Mouse (Mus musculus): Measurements from ENCODE around the gene Rprm. TPM values are rescaled to one million over a fixed set of nuclear protein-coding genes. Genes with fewer than 3 reads are reported as not detected.

Rprm gene
- polyA plus RNA-seq, 1 experiment from 2014 or later, result 9.8 TPM

GRCm38 (mm10) chr2:54083861-54084736 is 1.3 kb downstream of the Rprm start:
- WGBS, result 2% methylated on average over 29 of the region's 29 CpGs
- Histone ChIP-seq H3K4me3 (ENCODE audit: low read length) (peak overlapping the region; percentile 50), H3K4me1 (replicated peaks; ENCODE audit: control insufficient read depth, insufficient read depth, low read length) (peaks cover 3% of the 10 kb centered on the region; the same call in 1 of the 2 replicates), H3K36me3 (ENCODE audit: control insufficient read depth, insufficient read depth, low read length) (no peaks in the 10 kb centered on the region), H3K4me2 (ENCODE audit: low read depth, low read length) (peak overlapping the region; percentile 81), H3K27me3 (ENCODE audit: control insufficient read depth, insufficient read depth, low read depth, low read length) (peaks cover 18% of the 10 kb centered on the region), H3K27ac (ENCODE audit: low read length) (no peak overlapping the region; the same call in 1 of the 2 replicates), H3K9ac (ENCODE audit: low read length) (peak overlapping the region; percentile 65), H3K9me3 (ENCODE audit: control insufficient read depth, low read length) (no peaks in the 10 kb centered on the region)
- ATAC-seq (ENCODE audit: low read depth), result peak; percentile 10; the same call in 1 of the 2 replicates

- H3K9ac ChIP-seq (ENCODE audit: low read length), result no peak overlapping the region
- no peak for ATAC-seq (ENCODE audit: low read depth)
- 74% methylated on average over 7 of the region's 7 CpGs for WGBS
- no peak overlapping the region for H3K27ac ChIP-seq (ENCODE audit: low read length)
- no peaks in the 10 kb centered on the region for H3K4me1 ChIP-seq (replicated peaks; ENCODE audit: control insufficient read depth, insufficient read depth, low read length)
- no peak overlapping the region for H3K4me3 ChIP-seq (ENCODE audit: low read length)
- H3K9me3 ChIP-seq (ENCODE audit: control insufficient read depth, low read length), result no peaks in the 10 kb centered on the region
- peaks cover 4% of the 10 kb centered on the region for H3K27me3 ChIP-seq (ENCODE audit: control insufficient read depth, insufficient read depth, low read depth, low read length)
- no peak overlapping the region for H3K4me2 ChIP-seq (ENCODE audit: low read depth, low read length)
- no peaks in the 10 kb centered on the region for H3K36me3 ChIP-seq (ENCODE audit: control insufficient read depth, insufficient read depth, low read length)
Observed at GRCm38 (mm10) chr2:54078961-54079360, 6.4 kb downstream of the Rprm start.

- Histone ChIP-seq H3K9ac (ENCODE audit: low read length) (no peak overlapping the region), H3K27me3 (ENCODE audit: control insufficient read depth, insufficient read depth, low read depth, low read length) (no peaks in the 10 kb centered on the region), H3K4me2 (ENCODE audit: low read depth, low read length) (no peak overlapping the region), H3K9me3 (ENCODE audit: control insufficient read depth, low read length) (no peaks in the 10 kb centered on the region), H3K36me3 (ENCODE audit: control insufficient read depth, insufficient read depth, low read length) (no peaks in the 10 kb centered on the region), H3K4me1 (replicated peaks; ENCODE audit: control insufficient read depth, insufficient read depth, low read length) (no peaks in the 10 kb centered on the region), H3K27ac (ENCODE audit: low read length) (no peak overlapping the region), H3K4me3 (ENCODE audit: low read length) (no peak overlapping the region)
- 37% methylated on average over 1 of the region's 1 CpGs for WGBS
- ATAC-seq (ENCODE audit: low read depth), result no peak
Observed at GRCm38 (mm10) chr2:54071526-54071925, 13.8 kb downstream of the Rprm start.

- no peak overlapping the region for H3K4me3 ChIP-seq (ENCODE audit: low read length)
- no peak overlapping the region for H3K27ac ChIP-seq (ENCODE audit: low read length)
- 12% methylated on average over 1 of the region's 1 CpGs for WGBS
- no peak for ATAC-seq (ENCODE audit: low read depth)
- H3K4me1 ChIP-seq (replicated peaks; ENCODE audit: control insufficient read depth, insufficient read depth, low read length), result no peaks in the 10 kb centered on the region
- H3K9me3 ChIP-seq (ENCODE audit: control insufficient read depth, low read length), result no peaks in the 10 kb centered on the region
- H3K4me2 ChIP-seq (ENCODE audit: low read depth, low read length), result no peak overlapping the region
- no peak overlapping the region for H3K9ac ChIP-seq (ENCODE audit: low read length)
- H3K27me3 ChIP-seq (ENCODE audit: control insufficient read depth, insufficient read depth, low read depth, low read length), result no peaks in the 10 kb centered on the region
- no peaks in the 10 kb centered on the region for H3K36me3 ChIP-seq (ENCODE audit: control insufficient read depth, insufficient read depth, low read length)
Observed at GRCm38 (mm10) chr2:54062421-54062820, 22.9 kb downstream of the Rprm start.

GRCm38 (mm10) chr2:54061039-54061438 is 24.3 kb downstream of the Rprm start:
- H3K9me3 ChIP-seq (ENCODE audit: control insufficient read depth, low read length), result no peaks in the 10 kb centered on the region
- no peak overlapping the region for H3K27ac ChIP-seq (ENCODE audit: low read length)
- H3K4me1 ChIP-seq (replicated peaks; ENCODE audit: control insufficient read depth, insufficient read depth, low read length), result no peaks in the 10 kb centered on the region
- no peaks in the 10 kb centered on the region for H3K27me3 ChIP-seq (ENCODE audit: control insufficient read depth, insufficient read depth, low read depth, low read length)
- no peaks in the 10 kb centered on the region for H3K36me3 ChIP-seq (ENCODE audit: control insufficient read depth, insufficient read depth, low read length)
- H3K9ac ChIP-seq (ENCODE audit: low read length), result no peak overlapping the region
- ATAC-seq (ENCODE audit: low read depth), result no peak
- H3K4me3 ChIP-seq (ENCODE audit: low read length), result no peak overlapping the region
- H3K4me2 ChIP-seq (ENCODE audit: low read depth, low read length), result no peak overlapping the region

All from lung, embryonic 16.5 days (tissue).